ENCODE assay signal across 8 mouse cellular contexts in genomic region chr7:6156901-6157472, GRCm38 (mm10). TPM values are rescaled to one million over a fixed set of nuclear protein-coding genes. Genes with fewer than 3 reads are reported as not detected.
DNase-seq lines count a peak whose midpoint lies in the region; ATAC-seq and TF ChIP-seq lines count a peak whose summit lies in the region.

No protein-coding gene starts in this region.

- no peaks in the 10 kb centered on the region for H3K27me3 ChIP-seq in neural tube, embryonic 14.5 days (ENCODE audit: control insufficient read depth, insufficient read depth, low read length)

- intact Hi-C loops in left cerebral cortex, adult 2 months (cut with DNase I): loop anchor here (1.0 to 10.0 kb wide), 2 partner anchors 15 to 1138 kb away; partner anchors contain the start of gene Zfp444
- intact Hi-C loops in gastrocnemius, postnatal 14 days (cut with DNase I; ENCODE audit: low total_unique reads): no loop called here

- peak overlapping the region; percentile 66 for H3K4me2 ChIP-seq in neural tube, embryonic 14.5 days (ENCODE audit: low read depth, low read length)

- no peaks in the 10 kb centered on the region for H3K36me3 ChIP-seq in neural tube, embryonic 14.5 days (ENCODE audit: control insufficient read depth, insufficient read depth, low read length)

- TF ChIP-seq POLR2A in embryonic fibroblast, embryonic 13.5 days (IDR thresholded peaks at IDR 0.05; ENCODE audit: low read depth, low read length): no peak

- H3K4me1 ChIP-seq in embryonic fibroblast, embryonic 13.5 days (ENCODE audit: control insufficient read depth, insufficient read depth, low read length): peaks cover 17% of the 10 kb centered on the region
- H3K4me1 ChIP-seq in neural tube, embryonic 14.5 days (ENCODE audit: control insufficient read depth, insufficient read depth, low read length): peaks cover 16% of the 10 kb centered on the region

- no peak for TF ChIP-seq CTCF in left cerebral cortex, adult 2 months (IDR thresholded peaks at IDR 0.05)
- no peak for TF ChIP-seq CTCF in embryonic fibroblast, embryonic 13.5 days (IDR thresholded peaks at IDR 0.05; ENCODE audit: borderline replicate concordance, insufficient read depth, low read length)

- no peak overlapping the region; the same call in 1 of the 2 replicates for H3K27ac ChIP-seq in left cerebral cortex, adult 2 months
- no peak overlapping the region for H3K27ac ChIP-seq in embryonic fibroblast, embryonic 13.5 days (ENCODE audit: insufficient read depth, low read length)
- H3K27ac ChIP-seq in neural tube, embryonic 14.5 days (ENCODE audit: low read depth, low read length): no peak overlapping the region

- DNase-seq in left cerebral cortex, adult 2 months (ENCODE audit: extremely low spot score in 1 of 2, low spot score in 2 of 2): no peak
- DNase-seq in left cerebral cortex, adult 9 months (ENCODE audit: low spot score in 2 of 2): no peak
- DNase-seq in kidney, postnatal 14 days: peak; percentile 68
- no peak for DNase-seq in urinary bladder, postnatal 36 days (ENCODE audit: low spot score in 2 of 2)
- DNase-seq in gastrocnemius, postnatal 14 days: no peak
- DNase-seq in right cerebral cortex, adult 2 months (ENCODE audit: low spot score in 2 of 2): no peak

- WGBS in neural tube, embryonic 14.5 days: 64% methylated on average over 9 of the region's 9 CpGs

- no peak for ATAC-seq in neural tube, embryonic 14.5 days (ENCODE audit: low read depth)

- no peaks in the 10 kb centered on the region for H3K9me3 ChIP-seq in neural tube, embryonic 14.5 days (ENCODE audit: control insufficient read depth, low read length)

- peak overlapping the region; percentile 94 for H3K4me3 ChIP-seq in left cerebral cortex, adult 2 months
- peak overlapping the region; percentile 71 for H3K4me3 ChIP-seq in embryonic fibroblast, embryonic 13.5 days (ENCODE audit: insufficient read depth, low read length)
- peak overlapping the region; percentile 77; the same call in 1 of the 2 replicates for H3K4me3 ChIP-seq in neural tube, embryonic 14.5 days (ENCODE audit: low read depth, low read length)

- H3K9ac ChIP-seq in neural tube, embryonic 14.5 days (replicated peaks; ENCODE audit: low read depth, low read length): peak overlapping the region; percentile 84; the same call in 1 of the 2 replicates

RNA-seq across cellular contexts. Expression of gene Zfp787, which starts 1.2 kb away (rescaled TPM):
- 10 to 100 TPM; 27.8 to 30.2 TPM for total RNA-seq in left cerebral cortex, adult 2 months (2021)
- polyA plus RNA-seq in embryonic fibroblast, embryonic 13.5 days (2011; ENCODE audit: insufficient read length, low read depth, missing spikeins): 14.2 and 19.0 TPM in 2 replicates
- polyA plus RNA-seq in neural tube, embryonic 14.5 days (2014; fragmentation: Nextera tagmentation; extraction: Ambion mirVana): 13.7 and 15.4 TPM in 2 replicates
- total RNA-seq in gastrocnemius, postnatal 14 days (2021): 10 to 100 TPM; 32.0 to 32.6 TPM

RNA-seq across cellular contexts. Expression of gene Zfp444, which starts 15.0 kb away (rescaled TPM):
- total RNA-seq in left cerebral cortex, adult 2 months (2021): 10 to 100 TPM; 62.0 to 66.7 TPM
- 15.2 and 20.9 TPM in 2 replicates for polyA plus RNA-seq in embryonic fibroblast, embryonic 13.5 days (2011; ENCODE audit: insufficient read length, low read depth, missing spikeins)
- 78.5 and 79.4 TPM in 2 replicates for polyA plus RNA-seq in neural tube, embryonic 14.5 days (2014; fragmentation: Nextera tagmentation; extraction: Ambion mirVana)
- 1 to 10 TPM; 6.0 to 6.1 TPM for total RNA-seq in gastrocnemius, postnatal 14 days (2021)

RNA-seq across cellular contexts. Expression of gene Galp, which starts 39.9 kb away (rescaled TPM):
- total RNA-seq in left cerebral cortex, adult 2 months (2021): not detected
- not detected in 2 replicates for polyA plus RNA-seq in embryonic fibroblast, embryonic 13.5 days (2011; ENCODE audit: insufficient read length, low read depth, missing spikeins)
- not detected in 2 replicates for polyA plus RNA-seq in neural tube, embryonic 14.5 days (2014; fragmentation: Nextera tagmentation; extraction: Ambion mirVana)
- total RNA-seq in gastrocnemius, postnatal 14 days (2021): not detected

Comparison
In these comparisons a context has a peak if more than half of its experiments do, and no peak if none do; other contexts are left out.
1. RNA of gene Zfp444, which starts 15.0 kb away (total RNA-seq): 62.0 to 66.7 TPM in left cerebral cortex, adult 2 months; 6.0 to 6.1 TPM in gastrocnemius, postnatal 14 days; every median in the first group is over 4 times any median in the second.
2. Peak in every context shown above with its lines, with median percentiles within 50 percentile points of each other: H3K4me3 ChIP-seq.